Mouse (Mus musculus) heart, adult 2 months (tissue): Measurements from ENCODE around the gene Ciz1. TPM values are rescaled to one million over a fixed set of nuclear protein-coding genes. Genes with fewer than 3 reads are reported as not detected.
A peak's percentile ranks its signal among the peaks of the same experiment; 100 is the strongest.

ENCODE experiments used
- DNase-seq, 2 experiments: peaks; one replicate each; pipeline ENCODE4 v3.0.0; 2021
- H3K27ac ChIP-seq: fragments of 200-600 bp; 2 replicates; pipeline ENCODE4 v1.8.1; 2022
- H3K27me3 ChIP-seq: fragments of 200-500 bp; 2 replicates; pipeline ENCODE4 v1.6.1; 2012; ENCODE audit warnings: mild to moderate bottlenecking, low read length, inconsistent platforms, mixed read lengths; ENCODE audit not compliant: control insufficient read depth, insufficient read depth
- H3K36me3 ChIP-seq: fragments of 200-500 bp; 2 replicates; pipeline ENCODE4 v1.6.1; 2012; ENCODE audit warnings: low read length, inconsistent platforms; ENCODE audit not compliant: control insufficient read depth, insufficient read depth
- H3K4me1 ChIP-seq: fragments of 200-500 bp; 2 replicates; pipeline ENCODE4 v1.6.1; 2011; ENCODE audit warnings: low read length; ENCODE audit not compliant: control insufficient read depth, insufficient read depth
- H3K4me3 ChIP-seq: fragments of 200-600 bp; 2 replicates; pipeline ENCODE4 v1.8.1; 2022
- H3K79me2 ChIP-seq: fragments of 200-500 bp; replicated peaks from 2 replicates; pipeline ENCODE4 v1.6.1; 2012; ENCODE audit warnings: mild to moderate bottlenecking, inconsistent platforms, low read length, moderate library complexity, mixed read lengths; ENCODE audit not compliant: control insufficient read depth, insufficient read depth
- H3K9ac ChIP-seq: fragments of 200-500 bp; 2 replicates; pipeline ENCODE4 v1.6.1; 2012; ENCODE audit warnings: low read depth, mild to moderate bottlenecking, control low read depth, inconsistent platforms, low read length, mixed read lengths
- CTCF ChIP-seq: fragments of 200-600 bp; IDR thresholded peaks from 2 replicates; pipeline ENCODE4 v1.8.1; 2022; ENCODE audit warnings: antibody characterized with exemption, mild to moderate bottlenecking, moderate library complexity
- EP300 ChIP-seq: fragments of 200-500 bp; IDR thresholded peaks from 2 replicates; pipeline ENCODE4 v1.6.1; 2011; ENCODE audit warnings: low read depth, low read length, control low read depth; ENCODE audit not compliant: insufficient read depth
- POLR2A ChIP-seq: fragments of 200-500 bp; IDR thresholded peaks from 2 replicates; pipeline ENCODE4 v1.6.1; 2011; ENCODE audit warnings: mild to moderate bottlenecking, low read depth, low read length, control low read depth; ENCODE audit not compliant: insufficient read depth
- WGBS: fragments of 180-500 bp; shearing (Covaris S2); methylation state at CpG from one replicate; pipeline ENCODE4 v1.1.7; 2018; 5-methylcytosine and 5-hydroxymethylcytosine counted together
- intact Hi-C: fragments of 180-260 bp; cut with DNase I; formaldehyde crosslinking; loops from one replicate; pipeline ENCODE4 v1.15.1; 2025
- polyA plus RNA-seq: library from polyadenylated mRNA; depleted of rRNA; stranded (reverse); fragments of >200 nt; gene quantifications from 2 replicates; pipeline ENCODE4 v1.2.3, GENCODE M21; 2012
- total RNA-seq, 2 experiments: library from RNA; stranded (reverse); gene quantifications; 2 replicates each; pipeline ENCODE4 v1.2.3; 2021

Ciz1 gene
- total and polyA plus RNA-seq, 3 experiments, result 26.7 to 128 (median 29.5) TPM

DNA sequence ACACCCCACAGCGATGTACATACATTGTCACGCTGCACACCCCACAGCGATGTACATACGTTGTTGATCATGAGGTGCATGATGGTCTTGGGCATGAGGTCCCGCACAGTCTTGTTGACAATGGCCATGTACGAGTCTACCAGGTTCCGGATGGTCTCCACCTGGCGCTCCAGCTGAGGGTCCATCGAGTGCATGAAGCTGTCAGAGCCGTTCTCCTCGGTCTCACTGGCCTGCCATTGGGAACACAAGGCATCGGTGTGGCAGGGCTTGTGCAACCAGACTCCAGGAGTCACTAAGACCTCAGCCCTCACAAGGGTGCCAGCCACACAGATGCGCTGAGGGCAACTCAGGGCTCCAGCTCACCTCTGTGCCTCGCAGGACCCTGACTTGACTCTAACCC is 37.3 kb upstream of the Ciz1 start:
- Histone ChIP-seq H3K27ac (no peak overlapping the region), H3K9ac (no peak overlapping the region), H3K4me1 (peaks cover 4% of the 10 kb centered on the region; the same call in 1 of the 2 replicates), H3K79me2 (no peaks in the 10 kb centered on the region), H3K27me3 (no peaks in the 10 kb centered on the region), H3K36me3 (no peaks in the 10 kb centered on the region), H3K4me3 (no peak overlapping the region)
- no peak for DNase-seq
- TF ChIP-seq CTCF (no peak), POLR2A (no peak), EP300 (no peak)
- 94% methylated on average over 14 of the region's 14 CpGs for WGBS
- intact Hi-C loops, result no loop called here

DNA sequence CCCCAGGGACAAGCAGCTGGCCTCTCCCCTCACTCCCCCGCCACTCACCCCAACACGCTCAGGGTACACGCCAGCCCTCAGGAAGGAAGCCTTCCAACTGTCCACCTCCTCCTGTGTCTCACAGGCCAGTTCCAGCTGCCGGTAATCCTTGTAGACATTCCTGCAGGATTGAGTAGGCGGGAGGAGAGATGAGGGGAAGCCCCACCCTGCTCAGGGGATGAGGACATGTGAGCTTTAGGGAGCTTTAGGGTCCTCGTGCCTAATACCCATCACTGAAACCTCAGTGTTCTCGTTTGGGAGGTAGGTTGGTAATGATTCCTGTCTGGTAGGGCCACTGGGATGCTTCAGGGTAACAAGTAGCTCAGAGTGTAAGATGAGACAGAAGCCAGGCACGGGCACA is 36.4 kb upstream of the Ciz1 start:
- Histone ChIP-seq H3K36me3 (no peaks in the 10 kb centered on the region), H3K9ac (no peak overlapping the region), H3K4me3 (no peak overlapping the region), H3K27ac (peak overlapping the region; percentile 16), H3K27me3 (no peaks in the 10 kb centered on the region), H3K4me1 (peaks cover 4% of the 10 kb centered on the region; the same call in 1 of the 2 replicates), H3K79me2 (no peaks in the 10 kb centered on the region)
- TF ChIP-seq POLR2A (no peak), EP300 (no peak), CTCF (no peak)
- intact Hi-C loops, result no loop called here
- WGBS, result 19% methylated on average over 8 of the region's 8 CpGs
- peak in 1 of 2 experiments; percentile 47 for DNase-seq

DNA sequence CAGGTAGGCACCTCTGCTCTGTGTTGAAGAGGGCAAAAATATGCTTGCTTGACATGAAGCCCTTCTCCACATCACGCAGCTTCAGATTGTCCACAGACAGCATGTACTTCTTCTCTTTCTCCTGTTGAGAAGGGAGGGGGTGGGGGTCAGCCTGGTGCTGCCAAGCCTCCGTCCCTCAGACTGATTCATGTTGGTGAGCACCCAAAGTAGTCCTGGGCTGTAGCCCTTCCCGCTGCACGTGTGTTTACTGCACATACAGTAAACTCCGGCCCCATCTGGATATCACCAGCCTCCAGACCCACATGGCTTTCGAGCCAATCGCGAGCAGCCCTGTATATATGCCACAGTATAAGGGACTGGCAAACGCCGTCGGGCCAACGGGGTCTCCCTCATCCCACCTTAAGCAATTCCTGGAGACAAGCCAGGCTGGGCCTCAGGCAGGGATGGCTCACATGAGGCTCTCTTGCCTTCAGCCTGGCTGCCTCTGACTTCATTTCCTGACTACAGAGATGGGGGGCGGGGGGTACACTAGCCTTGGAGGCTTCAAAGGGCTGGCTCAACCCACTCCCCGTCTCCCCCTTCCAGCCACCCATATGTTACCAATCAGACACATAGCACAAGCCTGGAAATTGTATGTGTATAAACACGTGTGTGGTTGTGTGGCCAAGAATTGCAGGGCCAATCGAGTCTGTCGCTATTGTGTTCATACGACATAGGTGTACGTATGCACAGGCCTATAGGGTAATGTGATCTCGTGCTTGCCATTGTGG is 35.1 kb upstream of the Ciz1 start:
- H3K27ac ChIP-seq, result peak overlapping the region; percentile 78; the same call in 1 of the 2 replicates
- H3K79me2 ChIP-seq, result no peaks in the 10 kb centered on the region
- 61% methylated on average over 20 of the region's 20 CpGs for WGBS
- no peak overlapping the region for H3K9ac ChIP-seq
- H3K36me3 ChIP-seq, result no peaks in the 10 kb centered on the region
- H3K27me3 ChIP-seq, result no peaks in the 10 kb centered on the region
- no peak for DNase-seq
- peaks cover 2% of the 10 kb centered on the region; the same call in 1 of the 2 replicates for H3K4me1 ChIP-seq
- TF ChIP-seq CTCF (no peak), EP300 (no peak), POLR2A (no peak)
- H3K4me3 ChIP-seq, result no peak overlapping the region
- intact Hi-C loops, result no loop called here

GRCm38 (mm10) chr2:32317791-32318417 is 34.2 kb upstream of the Ciz1 start:
- WGBS, result 8% methylated on average over 19 of the region's 19 CpGs
- peak overlapping the region; percentile 69 for H3K9ac ChIP-seq
- H3K4me1 ChIP-seq, result peaks cover 2% of the 10 kb centered on the region; the same call in 1 of the 2 replicates
- no peaks in the 10 kb centered on the region for H3K27me3 ChIP-seq
- H3K79me2 ChIP-seq, result no peaks in the 10 kb centered on the region
- peak overlapping the region; percentile 43 for H3K4me3 ChIP-seq
- peak; percentile 75 to 83 for DNase-seq
- intact Hi-C loops, result no loop called here
- peak overlapping the region; percentile 78 for H3K27ac ChIP-seq
- TF ChIP-seq POLR2A (peak; percentile 88), EP300 (no peak), CTCF (no peak)
- no peaks in the 10 kb centered on the region for H3K36me3 ChIP-seq

DNA sequence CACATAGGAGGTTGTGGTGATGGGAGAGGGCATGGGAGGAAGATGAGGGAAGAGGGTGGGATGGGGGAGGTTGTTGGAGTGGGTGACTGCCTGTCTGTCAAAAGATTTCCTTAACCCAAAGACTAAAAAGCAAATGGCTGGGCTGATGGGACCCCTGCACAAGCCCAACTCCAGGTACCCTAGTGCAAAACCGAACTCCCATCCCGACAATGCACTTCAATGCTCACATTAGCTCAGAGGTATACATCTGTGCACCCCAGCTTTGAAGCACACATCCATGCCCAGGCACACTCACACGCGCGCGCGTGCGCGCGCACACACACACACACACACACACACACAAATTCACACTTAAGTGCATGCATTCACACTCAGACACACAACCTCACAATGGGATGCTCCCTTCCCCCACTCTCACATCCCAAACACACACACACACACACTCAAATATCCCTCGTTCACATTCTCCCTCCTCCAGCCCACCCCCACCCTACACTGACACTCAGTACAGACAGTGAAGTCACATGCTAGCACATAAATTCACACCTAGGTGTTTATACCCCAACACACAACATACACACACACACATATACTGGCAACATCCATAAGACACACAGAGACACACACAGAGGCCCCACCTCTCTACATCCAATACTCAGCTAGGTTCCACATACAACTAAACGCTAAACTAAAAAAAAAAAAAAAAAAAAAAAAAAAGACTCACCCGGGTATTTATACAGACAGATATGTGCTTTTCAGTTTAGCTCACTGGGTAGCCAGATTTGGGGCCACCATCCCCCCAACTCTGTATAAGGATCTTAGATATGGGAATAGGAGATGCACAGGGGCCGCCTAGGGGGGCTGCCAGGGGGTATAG is 33.2 kb upstream of the Ciz1 start:
- WGBS, result 70% methylated on average over 14 of the region's 14 CpGs
- H3K4me1 ChIP-seq, result peaks cover 2% of the 10 kb centered on the region; the same call in 1 of the 2 replicates
- intact Hi-C loops, result no loop called here
- no peaks in the 10 kb centered on the region for H3K79me2 ChIP-seq
- no peaks in the 10 kb centered on the region for H3K27me3 ChIP-seq
- H3K9ac ChIP-seq, result peak overlapping the region; percentile 69
- H3K4me3 ChIP-seq, result no peak overlapping the region; the same call in 1 of the 2 replicates
- TF ChIP-seq EP300 (no peak), POLR2A (no peak), CTCF (no peak)
- no peaks in the 10 kb centered on the region for H3K36me3 ChIP-seq
- DNase-seq, result no peak
- H3K27ac ChIP-seq, result peak overlapping the region; percentile 78
